Mouse (Mus musculus): ENCODE results near the gene Serhl. TPM values are rescaled to one million over a fixed set of nuclear protein-coding genes. Genes with fewer than 3 reads are reported as not detected.

The Serhl gene
- polyA plus RNA-seq, 1 experiment from 2014 or later = 80.1 TPM

- H3K27me3 ChIP-seq (ENCODE audit: control insufficient read depth, insufficient read depth, low read length) = no peaks in the 10 kb centered on the region
- H3K4me1 ChIP-seq (ENCODE audit: control insufficient read depth in 2 of 2, insufficient read depth in 2 of 2, low read length in 2 of 2) = peaks cover 9 to 14% of the 10 kb centered on the region in 2 experiments; a peak in 3 of 4 replicates
- H3K27ac ChIP-seq (replicated peaks in 1 of 2; ENCODE audit: control insufficient read depth in 1 of 2, insufficient read depth in 1 of 2, low read depth in 2 of 2, low read length in 2 of 2) = no peak overlapping the region
- ATAC-seq (ENCODE audit: insufficient number of reproducible peaks, insufficient read depth, low FRiP score, low read depth) = no peak
- no peak overlapping the region for H3K9ac ChIP-seq (ENCODE audit: low read length)
- 30% methylated on average over 2 of the region's 2 CpGs for WGBS
- no peak overlapping the region for H3K4me3 ChIP-seq (ENCODE audit: control insufficient read depth in 1 of 2, insufficient read depth in 1 of 2, low read depth in 1 of 2, low read length in 2 of 2)
- no peaks in the 10 kb centered on the region for H3K36me3 ChIP-seq (ENCODE audit: control insufficient read depth, insufficient read depth, low read length)
- no peaks in the 10 kb centered on the region for H3K9me3 ChIP-seq (ENCODE audit: control insufficient read depth, low read length)
- no peak overlapping the region for H3K4me2 ChIP-seq (ENCODE audit: low read length)
Observed at GRCm38 (mm10) chr15:83095950-83096349, 6.6 kb downstream of the Serhl start.

- H3K36me3 ChIP-seq (ENCODE audit: control insufficient read depth, insufficient read depth, low read length) = no peaks in the 10 kb centered on the region
- H3K4me1 ChIP-seq (ENCODE audit: control insufficient read depth in 2 of 2, insufficient read depth in 2 of 2, low read length in 2 of 2) = peaks cover 9 to 18% of the 10 kb centered on the region in 2 experiments
- H3K9me3 ChIP-seq (ENCODE audit: control insufficient read depth, low read length) = no peaks in the 10 kb centered on the region
- H3K9ac ChIP-seq (ENCODE audit: low read length) = peak overlapping the region; percentile 91
- H3K4me3 ChIP-seq (ENCODE audit: control insufficient read depth in 1 of 2, insufficient read depth in 1 of 2, low read depth in 1 of 2, low read length in 2 of 2) = peak overlapping the region; percentile 65 to 68
- peak overlapping the region; percentile 48 to 81 for H3K27ac ChIP-seq (replicated peaks in 1 of 2; ENCODE audit: control insufficient read depth in 1 of 2, insufficient read depth in 1 of 2, low read depth in 2 of 2, low read length in 2 of 2)
- no peaks in the 10 kb centered on the region for H3K27me3 ChIP-seq (ENCODE audit: control insufficient read depth, insufficient read depth, low read length)
- peak; percentile 84 for ATAC-seq (ENCODE audit: insufficient number of reproducible peaks, insufficient read depth, low FRiP score, low read depth)
- peak overlapping the region; percentile 84 for H3K4me2 ChIP-seq (ENCODE audit: low read length)
- WGBS = 3% methylated on average over 31 of the region's 31 CpGs
Observed at GRCm38 (mm10) chr15:83099533-83100331, 10.4 kb downstream of the Serhl start.

- Histone ChIP-seq H3K36me3 (ENCODE audit: control insufficient read depth, insufficient read depth, low read length) (peaks cover 3% of the 10 kb centered on the region), H3K9me3 (ENCODE audit: control insufficient read depth, low read length) (no peaks in the 10 kb centered on the region)
- under 1% methylated on average over 8 of the region's 8 CpGs for WGBS
Observed at GRCm38 (mm10) chr15:83100332-83100662, 11.0 kb downstream of the Serhl start.

GRCm38 (mm10) chr15:83103111-83103510, 13.8 kb downstream of the Serhl start:
- H3K4me3 ChIP-seq (ENCODE audit: control insufficient read depth in 1 of 2, insufficient read depth in 1 of 2, low read depth in 1 of 2, low read length in 2 of 2) = no peak overlapping the region
- H3K9ac ChIP-seq (ENCODE audit: low read length) = no peak overlapping the region
- ATAC-seq (ENCODE audit: insufficient number of reproducible peaks, insufficient read depth, low FRiP score, low read depth) = no peak
- no peak overlapping the region for H3K27ac ChIP-seq (replicated peaks in 1 of 2; ENCODE audit: control insufficient read depth in 1 of 2, insufficient read depth in 1 of 2, low read depth in 2 of 2, low read length in 2 of 2)
- H3K27me3 ChIP-seq (ENCODE audit: control insufficient read depth, insufficient read depth, low read length) = no peaks in the 10 kb centered on the region
- peaks cover 14% of the 10 kb centered on the region for H3K36me3 ChIP-seq (ENCODE audit: control insufficient read depth, insufficient read depth, low read length)
- no peak overlapping the region for H3K4me2 ChIP-seq (ENCODE audit: low read length)
- 71% methylated on average over 1 of the region's 1 CpGs for WGBS
- H3K9me3 ChIP-seq (ENCODE audit: control insufficient read depth, low read length) = no peaks in the 10 kb centered on the region
- peaks cover 9 to 18% of the 10 kb centered on the region in 2 experiments for H3K4me1 ChIP-seq (ENCODE audit: control insufficient read depth in 2 of 2, insufficient read depth in 2 of 2, low read length in 2 of 2)

More at GRCm38 (mm10) chr15:83100332-83100662, 11.0 kb downstream of the Serhl start:
- H3K27ac ChIP-seq (replicated peaks in 1 of 2; ENCODE audit: control insufficient read depth in 1 of 2, insufficient read depth in 1 of 2, low read depth in 2 of 2, low read length in 2 of 2) = peak overlapping the region; percentile 37 to 81
- peak overlapping the region; percentile 84 for H3K4me2 ChIP-seq (ENCODE audit: low read length)
- H3K4me3 ChIP-seq (ENCODE audit: control insufficient read depth in 1 of 2, insufficient read depth in 1 of 2, low read depth in 1 of 2, low read length in 2 of 2) = peak overlapping the region; percentile 65 to 68
- H3K4me1 ChIP-seq (ENCODE audit: control insufficient read depth in 2 of 2, insufficient read depth in 2 of 2, low read length in 2 of 2) = peaks cover 9 to 18% of the 10 kb centered on the region in 2 experiments
- no peaks in the 10 kb centered on the region for H3K27me3 ChIP-seq (ENCODE audit: control insufficient read depth, insufficient read depth, low read length)
- H3K9ac ChIP-seq (ENCODE audit: low read length) = peak overlapping the region; percentile 91
- ATAC-seq (ENCODE audit: insufficient number of reproducible peaks, insufficient read depth, low FRiP score, low read depth) = peak; percentile 15; the same call in 1 of the 2 replicates

- no peak for ATAC-seq (ENCODE audit: insufficient number of reproducible peaks, insufficient read depth, low FRiP score, low read depth)
- Histone ChIP-seq H3K9me3 (ENCODE audit: control insufficient read depth, low read length) (no peaks in the 10 kb centered on the region), H3K27ac (replicated peaks in 1 of 2; ENCODE audit: control insufficient read depth in 1 of 2, insufficient read depth in 1 of 2, low read depth in 2 of 2, low read length in 2 of 2) (no peak overlapping the region), H3K9ac (ENCODE audit: low read length) (no peak overlapping the region), H3K4me2 (ENCODE audit: low read length) (no peak overlapping the region), H3K36me3 (ENCODE audit: control insufficient read depth, insufficient read depth, low read length) (peaks cover 21% of the 10 kb centered on the region), H3K27me3 (ENCODE audit: control insufficient read depth, insufficient read depth, low read length) (no peaks in the 10 kb centered on the region), H3K4me1 (ENCODE audit: control insufficient read depth in 2 of 2, insufficient read depth in 2 of 2, low read length in 2 of 2) (no peaks in the 10 kb centered on the region; a peak in 1 of 4 replicates), H3K4me3 (ENCODE audit: control insufficient read depth in 1 of 2, insufficient read depth in 1 of 2, low read depth in 1 of 2, low read length in 2 of 2) (no peak overlapping the region)
- 81% methylated on average over 6 of the region's 6 CpGs for WGBS
Observed at GRCm38 (mm10) chr15:83106426-83106825, 17.1 kb downstream of the Serhl start.

GRCm38 (mm10) chr15:83107814-83108213, 18.5 kb downstream of the Serhl start:
- no peaks in the 10 kb centered on the region for H3K9me3 ChIP-seq (ENCODE audit: control insufficient read depth, low read length)
- H3K9ac ChIP-seq (ENCODE audit: low read length) = no peak overlapping the region
- no peak overlapping the region for H3K4me2 ChIP-seq (ENCODE audit: low read length)
- no peak overlapping the region for H3K4me3 ChIP-seq (ENCODE audit: control insufficient read depth in 1 of 2, insufficient read depth in 1 of 2, low read depth in 1 of 2, low read length in 2 of 2)
- H3K36me3 ChIP-seq (ENCODE audit: control insufficient read depth, insufficient read depth, low read length) = peaks cover 21% of the 10 kb centered on the region
- 73% methylated on average over 6 of the region's 6 CpGs for WGBS
- no peak overlapping the region for H3K27ac ChIP-seq (replicated peaks in 1 of 2; ENCODE audit: control insufficient read depth in 1 of 2, insufficient read depth in 1 of 2, low read depth in 2 of 2, low read length in 2 of 2)
- peaks cover 2 to 3% of the 10 kb centered on the region in 2 experiments; a peak in 3 of 4 replicates for H3K4me1 ChIP-seq (ENCODE audit: control insufficient read depth in 2 of 2, insufficient read depth in 2 of 2, low read length in 2 of 2)
- no peak for ATAC-seq (ENCODE audit: insufficient number of reproducible peaks, insufficient read depth, low FRiP score, low read depth)
- H3K27me3 ChIP-seq (ENCODE audit: control insufficient read depth, insufficient read depth, low read length) = no peaks in the 10 kb centered on the region

GRCm38 (mm10) chr15:83111290-83111689, 22.0 kb downstream of the Serhl start:
- Histone ChIP-seq H3K4me1 (ENCODE audit: control insufficient read depth in 2 of 2, insufficient read depth in 2 of 2, low read length in 2 of 2) (peaks cover 4 to 15% of the 10 kb centered on the region in 2 experiments), H3K4me2 (ENCODE audit: low read length) (no peak overlapping the region), H3K9me3 (ENCODE audit: control insufficient read depth, low read length) (no peaks in the 10 kb centered on the region), H3K9ac (ENCODE audit: low read length) (no peak overlapping the region), H3K27me3 (ENCODE audit: control insufficient read depth, insufficient read depth, low read length) (no peaks in the 10 kb centered on the region), H3K4me3 (ENCODE audit: control insufficient read depth in 1 of 2, insufficient read depth in 1 of 2, low read depth in 1 of 2, low read length in 2 of 2) (no peak overlapping the region), H3K36me3 (ENCODE audit: control insufficient read depth, insufficient read depth, low read length) (peaks cover 28% of the 10 kb centered on the region), H3K27ac (replicated peaks in 1 of 2; ENCODE audit: control insufficient read depth in 1 of 2, insufficient read depth in 1 of 2, low read depth in 2 of 2, low read length in 2 of 2) (no peak overlapping the region)
- 53% methylated on average over 6 of the region's 6 CpGs for WGBS
- ATAC-seq (ENCODE audit: insufficient number of reproducible peaks, insufficient read depth, low FRiP score, low read depth) = no peak
